Mouse (Mus musculus): ENCODE measurements around the gene Dolk.

DNA sequence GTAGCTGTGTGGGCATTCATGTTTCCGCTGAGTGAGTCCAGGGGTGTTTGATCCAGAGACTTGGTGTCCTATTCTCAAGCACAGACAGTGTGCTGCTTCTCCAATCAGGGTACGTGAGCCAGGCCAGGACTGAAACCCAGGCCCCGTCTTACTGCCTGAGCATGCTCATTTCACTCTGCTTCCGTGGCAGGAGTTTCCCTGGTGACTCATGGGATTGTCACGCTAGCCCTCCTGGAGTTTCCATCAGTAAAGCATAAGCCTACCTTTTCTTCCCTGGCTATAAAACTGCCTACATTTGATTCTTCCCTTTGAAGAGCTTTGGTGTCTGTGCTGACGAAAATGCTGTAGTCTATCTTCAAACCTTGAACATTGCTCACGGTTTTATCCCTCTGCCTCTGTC lies 37.0 kb upstream of the Dolk start:
- no peak for TF ChIP-seq CTCF (IDR thresholded peaks at IDR 0.05; ENCODE audit: borderline replicate concordance, control insufficient read depth, extremely low read depth, insufficient read depth, low read length, poor library complexity)
- no peak for TF ChIP-seq POLR2A (IDR thresholded peaks at IDR 0.05; ENCODE audit: control insufficient read depth, extremely low read depth, insufficient read depth, low read length, poor library complexity)
